Mouse (Mus musculus) lung, adult 2 months (tissue): ENCODE measurements at regions not wholly inside any gene's neighbourhood (a gene's known extent, or its start where the extent isn't known, plus 50 kb on each side); places are given as distances from the start of the nearest gene placed in this dataset.

Source experiments
- CTCF ChIP-seq: fragments of 200-500 bp; IDR thresholded peaks from 2 replicates; pipeline ENCODE4 v1.5.1; 2011; ENCODE audit warnings: mild to moderate bottlenecking, low read length, control low read depth; ENCODE audit not compliant: insufficient read depth
- POLR2A ChIP-seq: fragments of 200-500 bp; IDR thresholded peaks from 2 replicates; pipeline ENCODE4 v1.6.1; 2011; ENCODE audit warnings: low read depth, mild to moderate bottlenecking, control low read depth, low read length, borderline replicate concordance; ENCODE audit errors: extremely low read depth

GRCm38 (mm10) chr6:67182453-67182852 is 55.5 kb upstream of the Serbp1 start:
- TF ChIP-seq POLR2A (no peak), CTCF (no peak)
